Mouse (Mus musculus) neural tube, embryonic 12.5 days (tissue): ENCODE results near the gene Abcc12. TPM values are rescaled to one million over a fixed set of nuclear protein-coding genes. Genes with fewer than 3 reads are reported as not detected.

Source experiments
- ATAC-seq: fragments of 200-750 bp; cut with Nextera tagmentation; 2 replicates; pipeline ENCODE4 v1.8.0; 2017; ENCODE audit warnings: low read depth, mild to moderate bottlenecking, moderate TSS enrichment, moderate library complexity; ENCODE audit not compliant: low FRiP score
- H3K27ac ChIP-seq: fragments of 300-500 bp; sonication (generic); 2 replicates; pipeline ENCODE4 v1.5.1; 2016
- H3K27me3 ChIP-seq: fragments of 300-500 bp; sonication (generic); replicated peaks from 2 replicates; pipeline ENCODE4 v1.6.1; 2016; ENCODE audit warnings: mild to moderate bottlenecking
- H3K36me3 ChIP-seq: fragments of 300-500 bp; sonication (generic); 2 replicates; pipeline ENCODE4 v1.6.1; 2016; ENCODE audit warnings: mild to moderate bottlenecking
- H3K4me1 ChIP-seq: fragments of 300-500 bp; sonication (generic); 2 replicates; pipeline ENCODE4 v1.6.1; 2016
- H3K4me2 ChIP-seq: fragments of 300-500 bp; sonication (generic); replicated peaks from 2 replicates; pipeline ENCODE4 v1.6.1; 2016; ENCODE audit warnings: mild to moderate bottlenecking
- H3K4me3 ChIP-seq: fragments of 300-500 bp; sonication (generic); 2 replicates; pipeline ENCODE4 v1.5.1; 2016
- H3K9ac ChIP-seq: fragments of 300-500 bp; sonication (generic); 2 replicates; pipeline ENCODE4 v1.6.1; 2016; ENCODE audit warnings: mild to moderate bottlenecking
- H3K9me3 ChIP-seq: fragments of 300-500 bp; sonication (generic); 2 replicates; pipeline ENCODE4 v1.6.1; 2016; ENCODE audit warnings: mild to moderate bottlenecking
- WGBS: fragments of 180-500 bp; shearing (Covaris S2); methylation state at CpG from one replicate; pipeline ENCODE4 v1.1.7; 2016; 5-methylcytosine and 5-hydroxymethylcytosine counted together
- polyA plus RNA-seq: library from polyadenylated mRNA; unstranded; fragments of >200 nt; fragmentation: Nextera tagmentation; extraction: Ambion mirVana; gene quantifications from 2 replicates; pipeline ENCODE4 v1.2.1, GENCODE M21; 2016

Gene Abcc12
- polyA plus RNA-seq, 1 experiment from 2014 or later, result not detected

GRCm38 (mm10) chr8:86484244-86484643 is 96.2 kb downstream of the Abcc12 start:
- H3K4me1 ChIP-seq, result no peaks in the 10 kb centered on the region
- H3K27ac ChIP-seq, result no peak overlapping the region
- no peak overlapping the region for H3K4me3 ChIP-seq
- no peak overlapping the region for H3K4me2 ChIP-seq
- no peak for ATAC-seq
- H3K27me3 ChIP-seq, result no peaks in the 10 kb centered on the region
- no peaks in the 10 kb centered on the region for H3K9me3 ChIP-seq
- H3K36me3 ChIP-seq, result no peaks in the 10 kb centered on the region
- no peak overlapping the region for H3K9ac ChIP-seq

GRCm38 (mm10) chr8:86482116-86482515 is 98.4 kb downstream of the Abcc12 start:
- Histone ChIP-seq H3K4me1 (no peaks in the 10 kb centered on the region), H3K36me3 (no peaks in the 10 kb centered on the region), H3K4me2 (no peak overlapping the region), H3K27me3 (no peaks in the 10 kb centered on the region), H3K9ac (no peak overlapping the region), H3K9me3 (no peaks in the 10 kb centered on the region), H3K27ac (no peak overlapping the region), H3K4me3 (no peak overlapping the region)
- WGBS, result 78% methylated on average over 1 of the region's 1 CpGs
- no peak for ATAC-seq

GRCm38 (mm10) chr8:86475711-86476438 is 104.6 kb downstream of the Abcc12 start:
- H3K27ac ChIP-seq, result no peak overlapping the region
- 59% methylated on average over 9 of the region's 9 CpGs for WGBS
- no peak overlapping the region for H3K9ac ChIP-seq
- ATAC-seq, result peak; percentile 87
- no peaks in the 10 kb centered on the region for H3K36me3 ChIP-seq
- no peak overlapping the region for H3K4me2 ChIP-seq
- H3K4me1 ChIP-seq, result no peaks in the 10 kb centered on the region
- H3K9me3 ChIP-seq, result no peaks in the 10 kb centered on the region
- no peaks in the 10 kb centered on the region for H3K27me3 ChIP-seq
- H3K4me3 ChIP-seq, result no peak overlapping the region

GRCm38 (mm10) chr8:86474461-86474860 is 106.0 kb downstream of the Abcc12 start:
- Histone ChIP-seq H3K4me2 (no peak overlapping the region), H3K9me3 (no peaks in the 10 kb centered on the region), H3K36me3 (no peaks in the 10 kb centered on the region), H3K4me3 (no peak overlapping the region), H3K9ac (no peak overlapping the region), H3K27ac (no peak overlapping the region), H3K27me3 (no peaks in the 10 kb centered on the region), H3K4me1 (no peaks in the 10 kb centered on the region)
- no peak for ATAC-seq
- WGBS, result 90% methylated on average over 4 of the region's 4 CpGs

- Histone ChIP-seq H3K9me3 (no peaks in the 10 kb centered on the region), H3K27ac (no peak overlapping the region), H3K4me1 (no peaks in the 10 kb centered on the region), H3K4me3 (no peak overlapping the region), H3K4me2 (no peak overlapping the region), H3K36me3 (no peaks in the 10 kb centered on the region), H3K27me3 (no peaks in the 10 kb centered on the region), H3K9ac (no peak overlapping the region)
- ATAC-seq, result no peak
- 70% methylated on average over 6 of the region's 6 CpGs for WGBS
Measured at GRCm38 (mm10) chr8:86473121-86473520, 107.4 kb downstream of the Abcc12 start.

- no peak for ATAC-seq
- no peak overlapping the region for H3K4me2 ChIP-seq
- 88% methylated on average over 2 of the region's 2 CpGs for WGBS
- no peak overlapping the region for H3K9ac ChIP-seq
- no peak overlapping the region for H3K4me3 ChIP-seq
- no peaks in the 10 kb centered on the region for H3K4me1 ChIP-seq
- H3K9me3 ChIP-seq, result no peaks in the 10 kb centered on the region
- H3K36me3 ChIP-seq, result no peaks in the 10 kb centered on the region
- H3K27me3 ChIP-seq, result no peaks in the 10 kb centered on the region
- no peak overlapping the region for H3K27ac ChIP-seq
Measured at GRCm38 (mm10) chr8:86470717-86471116, 109.8 kb downstream of the Abcc12 start.

GRCm38 (mm10) chr8:86463215-86463614 is 117.3 kb downstream of the Abcc12 start:
- no peak overlapping the region for H3K9ac ChIP-seq
- H3K36me3 ChIP-seq, result no peaks in the 10 kb centered on the region
- H3K4me1 ChIP-seq, result no peaks in the 10 kb centered on the region
- H3K9me3 ChIP-seq, result no peaks in the 10 kb centered on the region
- no peak for ATAC-seq
- no peak overlapping the region for H3K27ac ChIP-seq
- H3K4me2 ChIP-seq, result no peak overlapping the region
- no peaks in the 10 kb centered on the region for H3K27me3 ChIP-seq
- WGBS, result 94% methylated on average over 2 of the region's 2 CpGs
- H3K4me3 ChIP-seq, result no peak overlapping the region

- Histone ChIP-seq H3K4me2 (no peak overlapping the region), H3K9me3 (no peaks in the 10 kb centered on the region), H3K9ac (no peak overlapping the region), H3K27ac (no peak overlapping the region), H3K4me1 (no peaks in the 10 kb centered on the region), H3K4me3 (no peak overlapping the region), H3K27me3 (no peaks in the 10 kb centered on the region), H3K36me3 (no peaks in the 10 kb centered on the region)
- 84% methylated on average over 5 of the region's 5 CpGs for WGBS
- no peak for ATAC-seq
Measured at GRCm38 (mm10) chr8:86460372-86460771, 120.1 kb downstream of the Abcc12 start.

- Histone ChIP-seq H3K9ac (no peak overlapping the region), H3K27me3 (no peaks in the 10 kb centered on the region), H3K4me3 (no peak overlapping the region), H3K4me2 (no peak overlapping the region), H3K36me3 (no peaks in the 10 kb centered on the region), H3K27ac (no peak overlapping the region), H3K4me1 (no peaks in the 10 kb centered on the region), H3K9me3 (no peaks in the 10 kb centered on the region)
- no peak for ATAC-seq
- 78% methylated on average over 11 of the region's 11 CpGs for WGBS
Measured at GRCm38 (mm10) chr8:86453697-86454480, 126.6 kb downstream of the Abcc12 start.

GRCm38 (mm10) chr8:86449870-86450515 is 130.5 kb downstream of the Abcc12 start:
- no peak overlapping the region for H3K9ac ChIP-seq
- WGBS, result 93% methylated on average over 4 of the region's 4 CpGs

GRCm38 (mm10) chr8:86445516-86445915 is 135.0 kb downstream of the Abcc12 start:
- H3K36me3 ChIP-seq, result no peaks in the 10 kb centered on the region
- ATAC-seq, result no peak
- H3K9ac ChIP-seq, result no peak overlapping the region
- no peaks in the 10 kb centered on the region for H3K4me1 ChIP-seq
- H3K27ac ChIP-seq, result no peak overlapping the region
- no peaks in the 10 kb centered on the region for H3K9me3 ChIP-seq
- WGBS, result 89% methylated on average over 4 of the region's 4 CpGs
- H3K4me3 ChIP-seq, result no peak overlapping the region
- H3K4me2 ChIP-seq, result no peak overlapping the region
- H3K27me3 ChIP-seq, result no peaks in the 10 kb centered on the region

More at GRCm38 (mm10) chr8:86449870-86450515, 130.5 kb downstream of the Abcc12 start:
- Histone ChIP-seq H3K9me3 (no peaks in the 10 kb centered on the region), H3K36me3 (no peaks in the 10 kb centered on the region), H3K4me2 (no peak overlapping the region), H3K27ac (no peak overlapping the region), H3K27me3 (no peaks in the 10 kb centered on the region), H3K4me1 (no peaks in the 10 kb centered on the region), H3K4me3 (no peak overlapping the region)
- ATAC-seq, result no peak

GRCm38 (mm10) chr8:86443744-86444143 is 136.7 kb downstream of the Abcc12 start:
- ATAC-seq, result no peak
- 84% methylated on average over 2 of the region's 2 CpGs for WGBS
- H3K4me3 ChIP-seq, result no peak overlapping the region
- H3K36me3 ChIP-seq, result no peaks in the 10 kb centered on the region
- H3K9me3 ChIP-seq, result no peaks in the 10 kb centered on the region
- no peak overlapping the region for H3K4me2 ChIP-seq
- no peak overlapping the region for H3K27ac ChIP-seq
- H3K27me3 ChIP-seq, result no peaks in the 10 kb centered on the region
- H3K9ac ChIP-seq, result no peak overlapping the region
- H3K4me1 ChIP-seq, result peaks cover 6% of the 10 kb centered on the region
